Mouse (Mus musculus): ENCODE results near the gene Ak5.

Ak5 gene

GRCm38 (mm10) chr3:152520074-152520473, 148.1 kb downstream of the Ak5 start:
- DNase-seq (ENCODE audit: low read depth, low spot score) = no peak

- DNase-seq (ENCODE audit: low read depth, low spot score) = no peak
Measured at GRCm38 (mm10) chr3:152519556-152519955, 148.6 kb downstream of the Ak5 start.

GRCm38 (mm10) chr3:152516569-152516968, 151.6 kb downstream of the Ak5 start:
- no peak for DNase-seq (ENCODE audit: low read depth, low spot score)

- DNase-seq (ENCODE audit: low read depth, low spot score) = no peak
Measured at GRCm38 (mm10) chr3:152515959-152516358, 152.2 kb downstream of the Ak5 start.

- DNase-seq (ENCODE audit: low read depth, low spot score) = no peak
Measured at GRCm38 (mm10) chr3:152512517-152512916, 155.6 kb downstream of the Ak5 start.

- DNase-seq (ENCODE audit: low read depth, low spot score) = no peak
Measured at GRCm38 (mm10) chr3:152509268-152509667, 158.9 kb downstream of the Ak5 start.

- no peak for DNase-seq (ENCODE audit: low read depth, low spot score)
Measured at GRCm38 (mm10) chr3:152508419-152508993, 159.7 kb downstream of the Ak5 start.

GRCm38 (mm10) chr3:152507900-152508299, 160.3 kb downstream of the Ak5 start:
- no peak for DNase-seq (ENCODE audit: low read depth, low spot score)

GRCm38 (mm10) chr3:152498968-152499696, 169.0 kb downstream of the Ak5 start:
- DNase-seq (ENCODE audit: low read depth, low spot score) = no peak

GRCm38 (mm10) chr3:152497842-152498241, 170.3 kb downstream of the Ak5 start:
- DNase-seq (ENCODE audit: low read depth, low spot score) = no peak

GRCm38 (mm10) chr3:152497084-152497483, 171.1 kb downstream of the Ak5 start:
- DNase-seq (ENCODE audit: low read depth, low spot score) = no peak

GRCm38 (mm10) chr3:152495415-152495898, 172.7 kb downstream of the Ak5 start:
- no peak for DNase-seq (ENCODE audit: low read depth, low spot score)

- DNase-seq (ENCODE audit: low read depth, low spot score) = no peak
Measured at GRCm38 (mm10) chr3:152494667-152495360, 173.3 kb downstream of the Ak5 start.

GRCm38 (mm10) chr3:152493813-152494212, 174.3 kb downstream of the Ak5 start:
- no peak for DNase-seq (ENCODE audit: low read depth, low spot score)

- DNase-seq (ENCODE audit: low read depth, low spot score) = no peak
Measured at GRCm38 (mm10) chr3:152492241-152492640, 175.9 kb downstream of the Ak5 start.

- no peak for DNase-seq (ENCODE audit: low read depth, low spot score)
Measured at GRCm38 (mm10) chr3:152490423-152490822, 177.7 kb downstream of the Ak5 start.

- DNase-seq (ENCODE audit: low read depth, low spot score) = no peak
Measured at GRCm38 (mm10) chr3:152488964-152489363, 179.2 kb downstream of the Ak5 start.

- no peak for DNase-seq (ENCODE audit: low read depth, low spot score)
Measured at GRCm38 (mm10) chr3:152484206-152484605, 184.0 kb downstream of the Ak5 start.

GRCm38 (mm10) chr3:152483800-152484199, 184.4 kb downstream of the Ak5 start:
- DNase-seq (ENCODE audit: low read depth, low spot score) = no peak

- no peak for DNase-seq (ENCODE audit: low read depth, low spot score)
Measured at GRCm38 (mm10) chr3:152482182-152482581, 186.0 kb downstream of the Ak5 start.

- no peak for DNase-seq (ENCODE audit: low read depth, low spot score)
Measured at GRCm38 (mm10) chr3:152480336-152480735, 187.8 kb downstream of the Ak5 start.

GRCm38 (mm10) chr3:152478599-152479435, 189.3 kb downstream of the Ak5 start:
- peak; percentile 69 for DNase-seq (ENCODE audit: low read depth, low spot score)

Data from CD4-positive helper T cell, adult 2 months (primary cell).